Mouse (Mus musculus): ENCODE results near the gene Cd27.
"Not testable (repeated sequence)": the region's sequence is repeated elsewhere in the genome, so short reads cannot be mapped to it uniquely, and the experiment has no call there.

DNA sequence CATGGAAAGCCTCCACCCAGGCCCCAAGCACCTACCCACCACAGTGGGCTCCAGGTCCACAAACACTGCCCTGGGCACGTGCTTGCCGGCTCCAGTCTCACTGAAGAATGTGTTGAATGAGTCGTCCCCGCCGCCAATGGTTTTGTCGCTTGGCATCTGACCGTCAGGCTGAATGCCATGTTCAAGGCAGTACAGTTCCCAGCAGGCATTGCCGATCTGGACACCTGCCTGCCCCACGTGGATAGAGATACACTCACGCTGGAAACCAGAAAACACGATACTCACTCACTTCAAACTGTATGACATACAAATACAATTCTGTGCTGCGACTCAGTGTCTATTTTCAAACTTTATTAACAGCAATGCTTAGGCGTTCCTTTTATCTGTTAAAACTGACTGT, 45.9 kb upstream of the Cd27 start:
- TF ChIP-seq TAL1, GATA1 (IDR thresholded peaks at IDR 0.05; ENCODE audit: low read length): not testable (repeated sequence)

All from erythroblast, embryonic 14.5 days (primary cell).